Mouse (Mus musculus): Measurements from ENCODE around the gene Slc17a9. TPM values are rescaled to one million over a fixed set of nuclear protein-coding genes. Genes with fewer than 3 reads are reported as not detected.
A peak's percentile ranks its signal among the peaks of the same experiment; 100 is the strongest.

Gene Slc17a9
- total and polyA plus RNA-seq, 2 experiments from 2014 or later: 0.10 to 0.19 TPM

DNA sequence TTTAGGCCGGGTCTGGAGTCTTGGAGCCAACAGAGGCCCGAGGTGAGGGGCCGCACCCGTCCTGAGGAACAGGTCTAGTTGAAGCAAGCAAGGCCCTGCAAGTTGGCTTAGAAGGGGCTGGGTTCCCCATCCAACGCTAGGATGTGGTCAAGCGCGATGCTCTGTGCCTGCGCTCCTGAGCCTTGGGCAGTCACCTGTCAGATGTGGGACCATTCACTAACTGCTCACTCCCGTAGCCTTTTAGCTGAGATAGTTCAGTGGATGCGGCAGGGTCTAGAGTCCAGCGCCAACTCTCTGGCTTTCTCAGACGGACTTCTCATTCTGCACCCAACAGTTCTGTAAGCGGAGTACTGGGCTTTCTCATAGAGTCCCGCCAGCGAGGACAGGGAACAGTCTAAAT lies 50.6 kb downstream of the Slc17a9 start:
- H3K9me3 ChIP-seq (ENCODE audit: low read length): no peaks in the 10 kb centered on the region
- no peaks in the 10 kb centered on the region for H3K4me1 ChIP-seq (ENCODE audit: insufficient read depth)
- no peak for DNase-seq
- H3K4me3 ChIP-seq (ENCODE audit: low read depth, low read length): peak overlapping the region; percentile 29; the same call in 1 of the 2 replicates
- H3K27ac ChIP-seq (ENCODE audit: low read depth, low read length): no peak overlapping the region
- H3K27me3 ChIP-seq (ENCODE audit: insufficient read depth, low read length): peaks cover 74% of the 10 kb centered on the region
- 2% methylated on average over 15 of the region's 15 CpGs for WGBS
- H3K36me3 ChIP-seq (ENCODE audit: insufficient read depth): no peaks in the 10 kb centered on the region
- ATAC-seq: no peak
- peak overlapping the region; percentile 48 for H3K4me2 ChIP-seq (ENCODE audit: low read depth)
- TF ChIP-seq CTCF (IDR thresholded peaks at IDR 0.05; ENCODE audit: low read depth): no peak
- no peak overlapping the region for H3K9ac ChIP-seq

DNA sequence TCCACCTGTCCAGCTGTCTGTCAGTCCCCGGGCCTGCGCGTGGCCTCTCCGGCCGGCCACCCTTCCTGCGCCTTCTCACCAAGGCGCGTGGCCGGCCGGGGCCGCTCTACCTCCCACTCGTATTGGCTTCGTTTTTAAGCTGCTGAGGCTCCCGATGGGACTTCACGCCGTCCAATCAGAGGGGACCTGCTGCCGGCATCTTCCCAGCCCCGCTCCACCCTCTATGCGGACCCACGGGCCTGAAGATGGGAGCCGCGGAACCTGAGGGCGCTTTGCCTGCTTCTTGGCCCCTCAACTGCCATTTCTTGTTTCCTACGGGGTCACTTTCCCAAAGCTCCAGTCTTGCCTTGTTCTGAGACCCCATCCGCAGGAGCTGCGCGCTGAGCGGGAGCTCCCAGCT lies 51.7 kb downstream of the Slc17a9 start, which contains the start of gene Bhlhe23:
TSS of gene Bhlhe23 (minus strand) at position 108 of the 400 bp plus-strand sequence.
- Histone ChIP-seq H3K4me1 (ENCODE audit: insufficient read depth) (no peaks in the 10 kb centered on the region), H3K36me3 (ENCODE audit: insufficient read depth) (no peaks in the 10 kb centered on the region), H3K4me2 (ENCODE audit: low read depth) (peak within 1 kb of the TSS; percentile 48), H3K27ac (ENCODE audit: low read depth, low read length) (no peak within 1 kb of the TSS), H3K9ac (no peak within 1 kb of the TSS), H3K9me3 (ENCODE audit: low read length) (no peaks in the 10 kb centered on the region), H3K27me3 (ENCODE audit: insufficient read depth, low read length) (peaks cover 75% of the 10 kb centered on the region), H3K4me3 (ENCODE audit: low read depth, low read length) (peak within 1 kb of the TSS; percentile 29)
- DNase-seq (no peak), ATAC-seq (no peak)
- WGBS: under 1% methylated on average over 28 of the region's 28 CpGs
- TF ChIP-seq CTCF (IDR thresholded peaks at IDR 0.05; ENCODE audit: low read depth): no peak

DNA sequence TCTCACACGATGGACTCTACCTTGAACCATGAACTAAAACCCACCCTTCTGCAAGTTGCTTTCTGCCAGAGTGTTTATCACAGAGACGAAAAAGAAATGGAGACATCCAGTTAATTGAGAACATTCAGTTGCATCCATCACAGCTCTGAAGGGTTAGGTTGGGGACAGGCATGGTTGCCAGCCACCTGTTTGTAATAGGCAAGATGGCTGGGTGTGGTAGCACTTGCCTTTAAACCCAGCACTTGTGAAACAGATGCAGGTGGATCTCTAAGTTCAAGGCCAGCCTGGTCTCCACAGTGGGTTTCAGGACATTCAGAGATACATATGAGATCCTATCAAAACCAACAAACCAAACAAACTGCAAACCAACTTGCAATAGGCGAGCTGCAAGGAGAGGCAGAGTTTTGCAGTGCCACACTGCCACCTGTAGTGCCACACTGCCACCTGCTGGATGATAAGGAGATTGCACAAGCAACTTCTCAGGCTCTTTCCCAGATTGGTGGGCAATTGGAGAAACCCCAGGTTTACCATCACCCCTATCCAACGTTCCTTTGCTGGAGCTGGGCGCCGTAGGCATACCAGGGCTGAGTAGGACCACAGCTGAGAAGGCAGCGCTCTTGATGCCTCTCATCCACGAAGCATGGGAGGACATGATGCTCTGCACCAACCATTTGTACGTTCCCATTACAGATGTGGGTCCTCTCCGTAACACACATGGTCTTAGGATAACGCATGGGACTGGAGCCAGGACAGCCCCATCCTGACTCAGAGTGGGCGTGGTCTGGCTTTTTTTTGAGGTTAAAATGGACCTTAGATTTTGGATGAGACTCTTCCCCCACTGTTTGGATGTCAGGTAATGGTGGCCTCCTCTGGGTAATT lies 54.4 kb downstream of the Slc17a9 start:
- WGBS: 24% methylated on average over 12 of the region's 12 CpGs
- peaks cover 56% of the 10 kb centered on the region for H3K27me3 ChIP-seq (ENCODE audit: insufficient read depth, low read length)

DNA sequence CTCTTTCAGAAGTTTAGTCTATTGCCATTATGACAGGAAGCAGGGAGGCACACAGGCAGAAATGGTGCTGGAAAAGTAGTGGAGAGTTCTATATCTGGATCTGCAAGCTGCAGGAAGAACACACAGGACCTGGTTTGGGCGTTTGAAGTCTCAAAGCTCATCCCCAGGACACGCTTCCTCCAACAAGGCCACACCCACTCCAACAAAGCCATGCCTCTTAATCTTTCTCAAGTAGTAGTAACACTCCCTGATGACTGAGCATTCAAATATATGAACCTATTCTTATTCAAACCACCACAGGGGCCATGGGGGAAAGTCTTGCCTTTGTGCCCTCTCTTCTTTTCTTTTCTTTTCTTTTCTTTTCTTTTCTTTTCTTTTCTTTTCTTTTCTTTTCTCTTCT lies 55.2 kb downstream of the Slc17a9 start:
- no peak for TF ChIP-seq CTCF (IDR thresholded peaks at IDR 0.05; ENCODE audit: low read depth)
- Histone ChIP-seq H3K4me3 (ENCODE audit: low read depth, low read length) (no peak overlapping the region), H3K9ac (no peak overlapping the region), H3K4me1 (ENCODE audit: insufficient read depth) (no peaks in the 10 kb centered on the region), H3K27ac (ENCODE audit: low read depth, low read length) (no peak overlapping the region), H3K36me3 (ENCODE audit: insufficient read depth) (no peaks in the 10 kb centered on the region), H3K9me3 (ENCODE audit: low read length) (no peaks in the 10 kb centered on the region), H3K27me3 (ENCODE audit: insufficient read depth, low read length) (peaks cover 51% of the 10 kb centered on the region), H3K4me2 (ENCODE audit: low read depth) (no peak overlapping the region)
- no peak for ATAC-seq
- no peak for DNase-seq
- WGBS: 7% methylated on average over 2 of the region's 2 CpGs

More for the DNA sequence above, 54.4 kb downstream of the Slc17a9 start:
- Histone ChIP-seq H3K4me1 (ENCODE audit: insufficient read depth) (no peaks in the 10 kb centered on the region), H3K4me3 (ENCODE audit: low read depth, low read length) (no peak overlapping the region), H3K4me2 (ENCODE audit: low read depth) (no peak overlapping the region), H3K9ac (no peak overlapping the region), H3K27ac (ENCODE audit: low read depth, low read length) (no peak overlapping the region), H3K36me3 (ENCODE audit: insufficient read depth) (no peaks in the 10 kb centered on the region), H3K9me3 (ENCODE audit: low read length) (no peaks in the 10 kb centered on the region)
- DNase-seq: peak; percentile 89
- ATAC-seq: peak; percentile 75
- TF ChIP-seq CTCF (IDR thresholded peaks at IDR 0.05; ENCODE audit: low read depth): peak; percentile 100

DNA sequence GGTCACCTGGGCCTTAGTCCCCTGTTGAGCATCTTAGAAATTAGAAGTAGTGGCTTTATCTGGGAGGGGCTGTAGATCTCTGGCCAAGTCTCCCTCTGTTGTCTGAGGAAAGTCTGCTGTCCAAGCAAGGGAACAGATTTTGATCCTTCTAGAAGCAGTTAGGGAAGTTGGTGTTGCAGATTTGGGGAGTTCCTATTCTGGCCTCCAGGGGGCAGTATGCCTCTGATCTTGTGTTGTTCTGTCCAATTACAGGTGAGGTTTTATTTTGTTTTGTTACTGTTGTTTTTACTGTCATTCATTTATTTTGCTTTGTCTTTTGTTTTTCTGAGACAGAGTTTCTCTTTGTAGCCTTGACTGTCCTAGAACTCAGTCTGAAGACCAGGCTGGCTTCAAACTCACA lies 61.7 kb downstream of the Slc17a9 start:
- ATAC-seq (no peak), DNase-seq (peak; percentile 56)
- peaks cover 2% of the 10 kb centered on the region; the same call in 1 of the 2 replicates for H3K27me3 ChIP-seq (ENCODE audit: insufficient read depth, low read length)
- TF ChIP-seq CTCF (IDR thresholded peaks at IDR 0.05; ENCODE audit: low read depth): peak; percentile 65
- H3K4me3 ChIP-seq (ENCODE audit: low read depth, low read length): no peak overlapping the region
- no peaks in the 10 kb centered on the region for H3K36me3 ChIP-seq (ENCODE audit: insufficient read depth)
- no peak overlapping the region for H3K4me2 ChIP-seq (ENCODE audit: low read depth)
- no peak overlapping the region for H3K27ac ChIP-seq (ENCODE audit: low read depth, low read length)
- H3K9me3 ChIP-seq (ENCODE audit: low read length): no peaks in the 10 kb centered on the region
- H3K4me1 ChIP-seq (ENCODE audit: insufficient read depth): peaks cover 9% of the 10 kb centered on the region
- H3K9ac ChIP-seq: no peak overlapping the region

DNA sequence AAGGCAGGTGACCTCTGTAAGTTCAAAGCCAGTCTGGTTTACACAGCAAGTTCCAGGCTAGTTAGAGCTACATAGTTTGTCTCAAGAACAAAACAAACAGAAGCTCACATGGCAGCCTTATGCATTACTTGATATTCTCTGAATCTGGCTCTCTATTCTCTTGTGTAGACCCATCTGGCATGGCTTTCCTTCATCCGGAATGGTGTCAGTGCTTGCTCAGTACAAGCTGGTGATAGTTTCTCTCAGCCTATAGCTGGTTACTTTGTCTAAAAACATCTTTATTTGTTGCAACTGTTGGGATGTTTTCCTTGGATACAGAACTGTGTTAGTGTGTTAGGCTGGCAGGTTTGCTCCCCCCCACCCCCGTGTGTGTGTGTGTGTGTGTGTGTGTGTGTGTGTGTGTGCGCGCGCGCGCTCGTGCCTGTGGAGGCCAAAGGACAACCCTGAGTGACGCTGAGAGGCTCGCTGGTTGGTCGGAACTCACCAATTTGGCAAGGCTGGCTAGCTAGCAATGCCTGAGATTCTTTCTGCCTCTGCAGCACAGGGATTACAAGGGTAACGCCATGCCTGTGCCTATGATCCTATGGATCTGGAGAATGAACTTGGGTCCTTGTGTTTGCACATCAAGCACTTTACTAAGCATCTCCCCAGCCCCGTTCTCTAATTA lies 62.6 kb downstream of the Slc17a9 start:
- TF ChIP-seq CTCF (IDR thresholded peaks at IDR 0.05; ENCODE audit: low read depth): no peak
- H3K4me2 ChIP-seq (ENCODE audit: low read depth): no peak overlapping the region
- ATAC-seq (peak; percentile 66), DNase-seq (peak; percentile 66)
- H3K4me3 ChIP-seq (ENCODE audit: low read depth, low read length): no peak overlapping the region
- H3K9ac ChIP-seq: no peak overlapping the region
- peak overlapping the region; percentile 31; the same call in 1 of the 2 replicates for H3K27ac ChIP-seq (ENCODE audit: low read depth, low read length)
- H3K27me3 ChIP-seq (ENCODE audit: insufficient read depth, low read length): no peaks in the 10 kb centered on the region
- 62% methylated on average over 13 of the region's 13 CpGs for WGBS
- H3K9me3 ChIP-seq (ENCODE audit: low read length): no peaks in the 10 kb centered on the region
- H3K4me1 ChIP-seq (ENCODE audit: insufficient read depth): peaks cover 9% of the 10 kb centered on the region
- H3K36me3 ChIP-seq (ENCODE audit: insufficient read depth): no peaks in the 10 kb centered on the region

DNA sequence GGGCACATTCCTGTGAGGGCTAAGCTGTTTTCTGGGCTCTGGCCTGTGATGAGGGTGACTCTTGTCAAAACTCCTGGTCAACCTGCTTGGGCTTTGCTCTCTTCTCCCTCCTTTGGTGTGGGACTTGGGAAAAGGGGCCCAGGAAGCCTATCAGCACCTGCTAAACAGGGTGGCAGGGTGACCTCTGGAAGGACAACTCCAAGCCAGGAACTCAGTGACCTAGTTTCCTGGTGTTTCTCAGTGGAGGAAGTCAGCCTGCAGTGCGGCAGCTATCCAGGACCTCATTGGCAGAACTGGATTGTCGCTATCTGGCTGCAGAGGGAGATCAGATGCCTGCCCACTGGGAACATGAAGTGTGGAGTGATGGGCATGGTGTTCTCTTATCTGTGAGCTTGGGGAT lies 63.3 kb downstream of the Slc17a9 start:
- no peak overlapping the region for H3K4me3 ChIP-seq (ENCODE audit: low read depth, low read length)
- TF ChIP-seq CTCF (IDR thresholded peaks at IDR 0.05; ENCODE audit: low read depth): no peak
- H3K27ac ChIP-seq (ENCODE audit: low read depth, low read length): 0 out of 2 replicates have a peak overlapping the region, but pooled peaks have one; percentile 31
- H3K4me1 ChIP-seq (ENCODE audit: insufficient read depth): peaks cover 9% of the 10 kb centered on the region
- no peak for ATAC-seq
- no peak overlapping the region for H3K9ac ChIP-seq
- H3K36me3 ChIP-seq (ENCODE audit: insufficient read depth): no peaks in the 10 kb centered on the region
- no peaks in the 10 kb centered on the region for H3K27me3 ChIP-seq (ENCODE audit: insufficient read depth, low read length)
- H3K4me2 ChIP-seq (ENCODE audit: low read depth): 0 out of 2 replicates have a peak overlapping the region, but pooled peaks have one; percentile 4
- 19% methylated on average over 2 of the region's 2 CpGs for WGBS
- no peaks in the 10 kb centered on the region for H3K9me3 ChIP-seq (ENCODE audit: low read length)
- no peak for DNase-seq

Data from forebrain, postnatal 0 days (tissue).